Mouse (Mus musculus) C2C12 (cell line): ENCODE measurements around the gene Rasal1.

Source experiments
- CTCF ChIP-seq: IDR thresholded peaks from one replicate; pipeline ENCODE4 v1.5.1; 2011; ENCODE audit not compliant: control insufficient read depth, insufficient read depth, insufficient read length
- MAX ChIP-seq: IDR thresholded peaks from one replicate; pipeline ENCODE4 v1.6.1; 2011; ENCODE audit warnings: mild to moderate bottlenecking, control low read depth
- MYOD1 ChIP-seq: IDR thresholded peaks from one replicate; pipeline ENCODE4 v1.6.1; 2011; ENCODE audit warnings: low read depth; ENCODE audit not compliant: control insufficient read depth, insufficient read length
- USF1 ChIP-seq: IDR thresholded peaks from one replicate; pipeline ENCODE4 v1.6.1; 2011; ENCODE audit warnings: low read depth, mild to moderate bottlenecking, control low read depth, moderate library complexity

- TF ChIP-seq CTCF (peak; percentile 43), MAX (no peak), USF1 (no peak), MYOD1 (no peak)
These were observed at the start of gene Rasal1 for GRCm38 (mm10) chr5:120648569-120649373.
